Mouse (Mus musculus) E14TG2a.4 (cell line): ENCODE measurements around the gene Prm1.
"Not testable (repeated sequence)": the region's sequence is repeated elsewhere in the genome, so short reads cannot be mapped to it uniquely, and the experiment has no call there.

ENCODE experiments used
- CTCF ChIP-seq: conservative IDR thresholded peaks from 2 replicates; pipeline ENCODE4 v1.5.1; 2014; ENCODE audit warnings: low read length
- NANOG ChIP-seq: IDR thresholded peaks from 2 replicates; pipeline ENCODE4 v1.6.1; 2014; ENCODE audit warnings: borderline replicate concordance, low read length, mixed read lengths
- POU5F1 ChIP-seq: IDR thresholded peaks from 2 replicates; pipeline ENCODE4 v1.6.1; 2014; ENCODE audit warnings: low read length, borderline replicate concordance

GRCm38 (mm10) chr16:10852216-10852615 lies 46.6 kb upstream of the Prm1 start:
- not testable (repeated sequence) for TF ChIP-seq CTCF, POU5F1, NANOG
